Mouse (Mus musculus) gastrocnemius, postnatal 10 days (tissue): ENCODE data around the gene Rdh9. TPM values are rescaled to one million over a fixed set of nuclear protein-coding genes. Genes with fewer than 3 reads are reported as not detected.
"Not testable (repeated sequence)": the region's sequence is repeated elsewhere in the genome, so short reads cannot be mapped to it uniquely, and the experiment has no call there.

Experiments
- DNase-seq: peaks from one replicate; pipeline ENCODE4 v3.0.0; 2021; ENCODE audit warnings: mixed read lengths
- total RNA-seq, 2 experiments: library from RNA; stranded (reverse); gene quantifications; 2 replicates each; pipeline ENCODE4 v1.2.3; 2021

Rdh9 gene
- total RNA-seq, 2 experiments from 2014 or later, result 0.56 TPM; not detected in 1

DNA sequence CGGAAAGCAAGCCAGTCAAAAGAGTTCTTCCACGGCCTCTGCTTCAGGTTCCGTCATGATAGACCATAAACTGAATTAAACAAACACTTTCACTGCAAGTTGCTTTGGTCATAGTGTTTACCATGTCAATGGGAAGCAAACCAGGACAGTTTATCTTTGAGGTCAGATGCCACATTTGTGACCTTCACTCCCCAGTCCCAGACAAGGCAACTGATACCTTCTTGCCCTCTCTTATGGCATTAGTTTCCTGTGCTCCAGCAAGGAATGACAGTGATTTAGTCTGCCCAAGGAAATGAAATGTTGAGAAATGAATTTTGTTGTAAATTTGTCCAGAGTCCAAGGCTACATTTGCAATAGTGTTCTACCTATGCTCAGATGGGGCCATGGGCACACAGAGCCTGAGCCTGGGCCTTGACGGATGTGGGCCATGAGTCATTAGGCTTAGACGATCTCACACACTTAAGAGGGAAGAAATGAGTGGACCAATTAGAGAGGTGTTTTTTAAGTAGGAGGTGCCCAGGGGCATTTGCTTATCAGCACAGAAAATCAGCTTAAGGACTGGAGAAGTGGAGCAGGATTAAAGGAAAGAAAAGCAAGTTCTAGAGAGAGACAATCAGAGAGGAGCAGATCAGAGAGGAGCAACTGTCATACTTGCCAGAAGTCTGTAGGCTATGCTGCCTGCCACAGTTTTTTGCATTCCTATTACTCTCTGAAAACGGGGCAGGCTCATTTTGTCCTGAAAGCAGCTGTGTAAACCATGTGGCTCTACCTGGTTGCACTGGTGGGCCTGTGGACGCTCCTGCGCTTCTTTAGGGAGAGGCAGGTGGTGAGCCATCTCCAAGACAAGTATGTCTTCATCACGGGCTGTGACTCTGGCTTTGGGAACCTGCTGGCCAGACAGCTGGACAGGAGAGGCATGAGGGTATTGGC is 16.7 kb upstream of the Rdh9 start, which contains the start of the genes Rdh1 and Rdh16f1:
Gene Rdh1, plus strand, starts transcription at position 541 of the 930 bp plus-strand sequence.
Gene Rdh16f1, plus strand, starts transcription at position 607 of the 930 bp plus-strand sequence.
- no peak for DNase-seq

- not testable (repeated sequence) for DNase-seq
Measured at GRCm38 (mm10) chr10:127762926-127763325, 13.3 kb upstream of the Rdh9 start.

DNA sequence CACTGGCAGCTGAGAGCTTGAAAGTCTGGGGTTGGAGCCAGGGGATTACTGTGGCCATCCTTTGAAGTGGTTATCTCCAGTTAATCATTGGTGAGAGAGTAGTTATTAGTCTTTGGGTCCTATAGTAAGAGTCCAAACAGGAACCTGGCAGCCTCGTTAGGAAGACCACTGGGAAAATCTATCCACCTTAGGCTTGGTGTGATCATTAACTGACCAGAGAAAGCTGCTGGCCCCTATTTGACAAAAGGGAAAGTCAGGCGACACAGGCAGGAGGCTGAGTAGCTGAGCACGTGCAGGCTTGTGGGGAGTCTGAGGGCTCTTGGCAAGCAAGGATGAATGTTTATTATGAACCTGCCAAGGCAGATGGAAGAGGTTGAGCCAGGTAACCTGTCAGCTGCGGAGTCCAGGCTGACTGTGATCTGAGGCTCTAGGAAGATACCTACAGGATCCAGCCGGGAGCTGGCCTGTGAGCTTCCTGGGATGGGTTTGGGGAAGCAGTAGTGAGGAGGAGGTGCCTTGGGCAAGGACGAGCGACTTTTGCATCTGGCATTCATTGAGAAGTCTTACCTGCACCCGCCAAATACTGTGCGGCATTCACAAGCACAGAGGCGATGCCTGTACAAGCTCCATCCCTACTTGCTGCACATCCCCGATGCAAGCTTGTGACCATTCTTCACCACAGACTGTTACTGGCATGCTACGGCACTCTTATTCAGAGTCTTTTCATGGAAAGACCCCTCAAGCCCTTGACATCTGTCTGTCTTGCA is 12.1 kb upstream of the Rdh9 start:
- DNase-seq, result no peak

- no peak for DNase-seq
Measured at GRCm38 (mm10) chr10:127766564-127766963, 9.6 kb upstream of the Rdh9 start.

DNA sequence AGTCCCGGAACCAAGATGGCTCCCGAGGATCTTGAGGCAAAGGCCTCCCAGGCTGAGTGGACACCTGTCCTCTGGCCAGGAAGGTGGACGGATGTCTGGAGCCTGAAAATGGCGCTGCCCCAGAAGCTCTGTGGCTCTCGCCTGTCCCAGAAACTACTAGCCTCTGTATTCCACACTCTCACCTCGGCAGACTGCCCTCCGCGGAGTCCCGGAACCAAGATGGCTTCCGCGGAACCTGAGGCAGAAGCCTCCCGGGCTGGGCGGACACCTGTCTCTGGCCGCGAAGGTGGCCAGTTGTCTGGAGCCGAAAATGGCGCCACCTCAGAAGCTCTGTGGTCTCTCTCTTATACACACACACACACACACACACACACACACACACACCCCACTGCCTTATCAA is 6.1 kb downstream of the Rdh9 start:
- not testable (repeated sequence) for DNase-seq

DNA sequence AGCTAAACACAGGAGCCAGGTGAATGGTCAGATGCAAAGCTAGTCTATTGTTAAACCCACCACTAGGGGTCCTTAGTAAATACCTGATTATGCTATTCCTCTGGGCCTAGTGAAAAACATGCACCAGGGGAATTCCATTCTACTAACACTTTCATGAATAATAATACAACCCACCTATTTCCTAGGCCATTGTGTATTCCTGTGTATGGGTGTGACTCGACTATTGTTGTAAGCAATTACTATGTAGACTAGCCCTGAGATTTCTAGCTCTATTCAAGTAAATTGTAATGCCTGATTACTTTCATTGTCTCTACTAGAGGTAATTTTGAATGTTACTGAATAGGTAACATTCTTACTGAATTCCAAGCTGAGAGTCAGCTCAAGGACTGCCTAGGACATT is 9.2 kb downstream of the Rdh9 start:
- not testable (repeated sequence) for DNase-seq

DNA sequence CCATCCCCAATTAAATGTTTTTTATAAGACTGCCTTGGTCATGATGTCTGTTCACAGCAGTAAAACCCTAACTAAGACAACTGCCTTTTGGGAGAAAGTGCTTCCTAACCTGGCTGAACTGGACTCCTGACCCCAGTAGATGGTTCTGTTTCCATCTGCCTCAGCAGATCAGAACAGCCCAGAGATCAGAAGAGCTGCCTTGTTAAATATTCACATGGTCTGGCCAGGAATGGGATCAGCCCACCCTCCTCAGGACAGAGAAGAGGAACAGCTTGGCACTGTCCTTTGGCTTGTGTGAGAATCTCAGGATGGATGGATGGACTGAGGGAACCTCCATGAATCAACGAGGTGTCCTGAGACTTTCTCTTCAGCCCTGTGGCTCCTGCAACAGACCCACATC is 23.1 kb downstream of the Rdh9 start:
- DNase-seq, result no peak

DNA sequence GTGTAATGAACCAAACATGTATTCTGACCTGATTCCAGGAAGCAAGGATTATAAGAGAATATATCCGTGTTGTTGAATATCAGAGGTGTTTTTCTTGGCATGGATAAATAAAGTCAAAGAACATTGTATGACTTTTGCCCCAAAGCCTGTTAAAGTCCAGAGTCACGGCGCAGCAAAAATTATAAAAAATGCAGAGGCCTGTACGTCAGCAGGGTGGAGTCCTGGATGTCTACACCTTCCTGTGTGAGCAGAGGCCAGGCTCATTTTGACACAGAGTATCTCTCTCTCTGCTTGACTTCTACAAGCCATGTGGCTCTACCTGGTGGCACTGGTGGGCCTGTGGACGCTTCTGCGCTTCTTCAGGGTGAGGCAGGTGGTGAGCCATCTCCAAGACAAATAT is 24.7 kb downstream of the Rdh9 start, which contains the start of gene Rdh16:
Gene Rdh16, plus strand, starts transcription at position 262 of the 400 bp plus-strand sequence.
- DNase-seq, result no peak

- DNase-seq, result no peak
Measured at GRCm38 (mm10) chr10:127801612-127802011, 25.4 kb downstream of the Rdh9 start.

DNA sequence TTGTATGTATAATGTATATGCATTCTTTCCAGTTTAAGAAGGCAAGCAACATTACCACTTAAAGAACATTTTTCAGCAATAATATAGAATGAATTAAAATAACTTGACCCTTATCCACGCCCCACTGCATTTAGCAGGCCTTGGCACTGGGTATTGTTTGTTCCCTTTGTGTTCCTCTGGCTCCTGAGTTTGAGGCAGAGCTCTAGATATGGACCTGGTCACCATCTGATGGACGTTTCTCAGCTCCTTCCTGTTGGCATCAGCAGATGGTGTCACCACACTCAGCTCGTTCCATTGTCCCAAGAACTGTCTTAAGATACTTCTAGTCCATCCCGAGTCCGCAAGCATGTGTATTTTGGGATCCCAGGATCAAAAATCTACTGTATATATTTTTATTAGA is 26.1 kb downstream of the Rdh9 start:
- DNase-seq, result no peak

GRCm38 (mm10) chr10:127804416-127804815 is 28.2 kb downstream of the Rdh9 start:
- DNase-seq, result no peak

- no peak for DNase-seq
Measured at GRCm38 (mm10) chr10:127815888-127816287, 39.7 kb downstream of the Rdh9 start.

DNA sequence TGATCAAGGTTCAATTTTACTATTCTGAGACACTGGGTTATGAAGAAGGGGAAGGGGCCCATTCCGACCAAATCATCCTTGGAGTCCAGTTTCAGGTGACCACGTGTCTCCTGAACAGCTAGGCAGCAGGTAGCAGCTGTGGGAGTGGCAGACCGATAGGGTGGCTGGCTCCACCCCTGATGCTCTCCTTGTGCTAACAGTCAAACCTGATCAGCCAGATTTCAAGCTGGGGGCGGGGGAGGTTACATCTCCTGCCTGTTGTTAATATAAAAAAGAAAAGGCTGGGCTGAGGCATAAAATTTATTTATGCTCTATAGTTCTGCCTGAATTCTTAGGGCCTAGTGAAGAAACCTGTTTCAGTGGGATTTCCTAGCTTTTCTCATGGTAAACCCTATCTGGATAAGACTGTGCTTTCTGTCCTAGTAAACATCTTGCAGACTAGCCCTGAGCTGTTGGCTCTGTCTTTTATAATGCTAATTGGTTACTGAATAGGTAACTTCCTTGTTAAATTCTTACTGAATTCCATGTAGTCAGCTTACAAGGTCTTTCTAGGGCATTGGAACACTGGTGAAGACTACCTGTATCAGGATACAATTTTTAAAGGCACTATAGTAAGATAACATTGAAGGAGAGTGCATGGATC is 41.2 kb downstream of the Rdh9 start:
- DNase-seq, result not testable (repeated sequence)

DNA sequence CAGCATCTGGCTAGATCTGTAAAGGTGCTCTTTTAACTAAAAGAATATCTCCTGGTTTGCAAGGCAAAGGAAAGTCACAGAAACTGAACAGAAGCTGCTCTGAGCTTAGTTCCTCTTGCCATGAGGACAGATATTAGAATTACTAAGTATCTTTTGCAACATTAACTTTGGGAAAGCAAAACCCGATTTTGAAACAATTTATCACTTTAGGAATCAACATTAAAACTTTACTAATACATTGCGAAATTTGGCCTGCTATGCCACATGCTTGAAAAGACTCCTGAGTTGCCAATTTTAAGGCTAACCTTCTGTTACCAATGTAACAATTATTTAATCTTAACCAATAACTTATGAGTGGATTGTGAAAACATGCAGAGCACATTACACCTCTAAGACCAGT is 45.6 kb downstream of the Rdh9 start:
- DNase-seq, result not testable (repeated sequence)

DNA sequence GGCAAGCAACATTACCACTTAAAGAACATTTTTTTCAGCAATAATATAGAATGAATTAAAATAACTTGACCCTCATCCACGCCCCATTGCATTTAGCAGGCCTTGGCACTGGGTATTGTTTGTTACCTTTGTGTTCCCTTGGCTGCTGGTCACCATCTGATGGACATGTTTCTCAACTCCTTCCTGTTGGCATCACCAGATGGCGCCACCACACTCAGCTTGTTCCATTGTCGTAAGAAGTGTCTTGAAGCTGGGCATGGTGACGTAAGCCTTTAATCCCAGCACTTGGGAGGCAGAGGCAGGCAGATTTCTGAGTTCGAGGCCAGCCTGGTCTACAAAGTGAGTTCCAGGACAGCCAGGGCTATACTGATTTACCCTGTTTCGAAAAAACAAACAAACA is 49.2 kb downstream of the Rdh9 start:
- DNase-seq, result no peak

- DNase-seq, result no peak
Measured at GRCm38 (mm10) chr10:127829121-127829520, 52.9 kb downstream of the Rdh9 start.

DNA sequence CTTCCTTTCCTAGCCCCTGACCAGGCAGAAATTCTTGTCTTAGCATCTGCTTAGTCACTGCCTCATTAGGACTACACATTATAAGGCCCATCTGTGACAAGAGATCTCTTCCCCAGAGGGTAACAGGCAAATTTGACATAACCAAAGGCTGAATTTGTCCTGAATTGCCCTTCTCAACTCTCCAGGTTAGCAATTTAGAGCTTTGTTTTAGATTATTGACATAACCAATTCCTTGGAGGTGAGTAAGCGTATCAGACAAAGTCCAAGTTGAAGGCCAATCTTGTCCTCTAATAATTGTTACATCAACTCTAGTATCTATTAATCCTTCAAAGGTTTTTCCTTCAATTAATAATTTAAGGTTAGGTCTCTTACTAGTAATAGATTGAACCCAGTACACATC is 58.0 kb downstream of the Rdh9 start:
- not testable (repeated sequence) for DNase-seq

DNA sequence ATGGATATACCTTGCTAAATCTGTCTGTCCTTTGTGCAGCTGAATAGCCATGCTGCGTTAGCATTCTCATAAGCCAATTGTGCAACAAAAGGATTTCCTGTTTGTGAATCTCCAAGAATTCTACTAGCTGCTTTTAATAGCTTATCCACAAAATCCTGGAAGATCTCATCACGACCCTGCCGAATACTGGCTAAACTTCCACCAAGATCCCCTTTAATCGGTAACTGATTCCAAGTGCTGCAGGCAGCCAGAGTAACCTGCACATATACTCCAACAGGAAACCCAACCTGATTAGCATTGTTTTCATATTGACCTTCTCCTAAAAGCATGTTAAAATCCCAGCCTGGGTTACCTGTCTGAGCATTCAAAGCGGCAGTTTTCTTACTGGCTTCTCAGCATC is 59.1 kb downstream of the Rdh9 start:
- no peak for DNase-seq

- not testable (repeated sequence) for DNase-seq
Measured at GRCm38 (mm10) chr10:127837793-127838192, 61.6 kb downstream of the Rdh9 start.

DNA sequence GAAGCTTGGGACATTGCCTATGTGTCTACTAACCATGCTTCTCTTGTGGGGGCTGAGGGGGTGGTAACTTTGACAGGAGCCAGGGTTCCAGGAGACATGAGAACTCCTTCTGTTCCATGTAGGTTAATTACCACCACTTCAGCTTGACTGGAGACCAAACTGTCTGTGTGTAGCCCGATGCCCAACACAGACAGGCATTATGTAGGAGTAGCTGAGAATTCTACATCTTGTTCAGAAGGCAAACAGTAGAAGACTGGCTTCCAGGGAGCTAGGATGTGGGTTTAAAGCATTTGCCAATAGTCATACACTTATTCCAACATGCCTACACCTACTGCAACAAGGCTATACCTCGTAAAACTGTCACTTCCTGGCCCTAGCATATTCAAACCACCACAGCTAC is 62.4 kb downstream of the Rdh9 start:
- DNase-seq, result no peak

- DNase-seq, result no peak
Measured at GRCm38 (mm10) chr10:127840776-127841175, 64.6 kb downstream of the Rdh9 start.
